Mouse (Mus musculus) gastrocnemius, postnatal 10 days (tissue): ENCODE measurements at regions not wholly inside any gene's neighbourhood (a gene's known extent, or its start where the extent isn't known, plus 50 kb on each side); places are given as distances from the start of the nearest gene placed in this dataset.

Experiments used
- DNase-seq: peaks from one replicate; pipeline ENCODE4 v3.0.0; 2021; ENCODE audit warnings: mixed read lengths

DNA sequence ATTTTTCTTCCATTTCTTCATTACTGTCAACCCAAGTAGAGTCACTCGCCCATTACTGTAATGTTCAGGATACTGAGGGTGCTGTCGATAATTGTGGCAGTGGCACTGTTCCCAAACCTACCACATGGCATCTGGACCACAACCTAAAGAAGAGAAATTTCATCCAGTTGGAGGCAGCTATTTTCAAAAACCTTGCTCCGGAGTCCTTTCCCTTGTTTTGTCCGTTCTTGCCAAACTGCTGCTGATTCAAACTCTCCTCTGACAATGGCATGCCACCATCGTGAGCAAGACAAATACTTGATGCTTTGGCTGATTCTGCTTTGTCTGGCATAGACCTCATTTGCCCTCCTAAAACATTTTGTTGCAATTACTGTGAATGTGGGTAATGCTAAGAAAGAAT, 176.9 kb upstream of the Spaca1 start:
- no peak for DNase-seq

DNA sequence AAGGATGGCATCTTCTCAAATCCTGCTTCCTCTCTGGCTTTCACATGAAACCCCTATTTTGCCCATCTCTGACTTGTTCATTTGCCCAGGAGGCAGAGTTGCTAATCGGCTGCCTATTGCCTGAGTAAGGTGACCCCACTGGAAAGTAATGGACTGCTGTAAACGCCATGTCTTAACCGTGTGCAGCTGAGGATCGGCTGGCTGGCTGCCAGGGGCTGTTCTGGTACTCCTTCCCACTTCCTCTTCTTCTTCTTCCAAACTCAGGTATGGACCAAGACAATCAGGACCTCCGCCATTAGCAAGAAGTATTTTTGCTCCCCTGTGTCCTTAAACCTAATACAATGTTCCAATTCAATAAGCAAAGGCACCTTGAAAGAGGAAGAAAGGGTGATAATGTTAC, 177.6 kb upstream of the Spaca1 start:
- no peak for DNase-seq

- DNase-seq = peak; percentile 41
Measured at GRCm38 (mm10) chr4:34231270-34231669, 181.3 kb upstream of the Spaca1 start.

DNA sequence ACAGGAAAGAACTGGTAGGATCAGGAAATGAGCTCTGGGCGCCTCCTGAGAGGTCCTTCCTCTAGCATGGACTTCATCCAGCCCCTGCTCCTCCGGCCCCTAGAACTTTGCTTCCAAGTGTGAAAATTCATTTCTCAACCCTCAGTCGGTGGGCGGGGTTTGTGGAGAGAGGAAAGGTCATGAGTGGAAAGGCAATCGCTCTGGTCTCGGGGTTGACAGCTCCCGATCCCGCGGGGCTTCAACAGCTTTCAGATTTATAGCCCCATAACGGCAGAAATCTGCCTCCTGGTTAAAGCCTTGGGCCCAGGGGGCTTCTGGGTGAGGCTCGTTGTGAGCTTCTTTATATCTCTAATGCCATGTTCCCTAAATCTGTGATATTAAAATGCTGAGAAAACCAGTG, 184.2 kb upstream of the Spaca1 start:
- no peak for DNase-seq

- DNase-seq = no peak
Measured at GRCm38 (mm10) chr4:34234645-34235044, 184.7 kb upstream of the Spaca1 start.

DNA sequence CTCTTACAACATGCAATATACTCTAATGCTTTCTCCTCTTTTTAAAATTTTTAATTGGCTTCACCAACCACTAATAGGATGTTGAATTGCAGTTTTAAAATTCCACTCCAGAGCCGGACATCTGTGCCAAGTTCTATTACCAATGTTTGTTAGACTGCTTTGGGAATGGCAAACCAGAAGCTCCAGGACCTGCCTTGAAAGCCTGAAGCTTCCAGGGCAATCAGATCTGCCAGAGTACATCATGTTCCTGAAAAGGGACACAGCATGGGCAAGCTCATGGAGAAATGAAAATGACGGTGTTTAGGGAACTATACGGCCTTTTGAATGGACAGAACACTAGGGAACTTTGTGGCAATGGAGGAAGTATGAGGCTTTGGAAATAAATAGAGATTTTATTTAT, 187.8 kb upstream of the Spaca1 start:
- DNase-seq = no peak

DNA sequence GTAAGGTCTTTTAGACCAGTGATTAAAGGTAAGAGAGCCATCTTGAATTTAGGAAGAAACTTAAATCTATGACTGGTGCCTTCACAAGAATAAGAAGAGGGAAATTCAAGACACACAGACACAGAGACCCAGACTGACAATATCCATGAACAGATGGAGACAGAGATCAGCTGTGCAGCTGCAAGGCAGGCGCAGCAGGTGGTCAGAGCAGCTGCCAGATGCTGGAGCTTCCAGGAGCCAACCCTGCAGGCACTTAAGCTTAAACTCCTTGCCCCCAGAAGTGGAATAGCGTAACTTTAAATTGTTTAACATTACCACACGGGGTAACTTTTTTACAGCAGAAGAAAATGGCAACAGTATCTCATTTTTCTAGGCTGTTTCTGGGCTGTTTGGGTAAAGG, 189.6 kb upstream of the Spaca1 start:
- DNase-seq = no peak

DNA sequence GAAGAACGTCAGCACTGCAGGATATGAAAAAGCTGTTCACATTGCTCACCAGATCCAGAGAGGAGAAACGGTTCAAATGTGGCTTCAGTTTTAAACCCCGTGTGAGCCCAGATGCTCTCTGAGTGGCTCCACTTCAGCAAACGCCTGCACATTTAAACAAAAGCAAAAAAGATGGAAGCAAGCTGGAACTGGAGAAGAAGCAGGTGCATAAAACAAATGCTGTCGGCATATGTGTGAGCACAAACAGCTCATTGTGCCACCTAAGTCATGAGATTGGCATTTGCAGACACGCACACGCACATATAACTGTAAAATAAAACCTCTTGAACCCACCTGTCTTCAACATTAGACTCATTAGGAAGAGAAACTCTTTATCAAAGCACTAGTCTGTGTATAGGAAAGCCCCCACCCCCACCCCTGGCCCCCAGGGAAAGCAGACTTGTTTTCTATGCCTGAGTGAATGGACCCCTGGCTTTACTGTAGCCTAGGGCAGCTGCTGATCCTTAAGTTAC, 191.1 kb upstream of the Spaca1 start:
- no peak for DNase-seq

GRCm38 (mm10) chr4:34241673-34242072, 191.7 kb upstream of the Spaca1 start:
- no peak for DNase-seq

DNA sequence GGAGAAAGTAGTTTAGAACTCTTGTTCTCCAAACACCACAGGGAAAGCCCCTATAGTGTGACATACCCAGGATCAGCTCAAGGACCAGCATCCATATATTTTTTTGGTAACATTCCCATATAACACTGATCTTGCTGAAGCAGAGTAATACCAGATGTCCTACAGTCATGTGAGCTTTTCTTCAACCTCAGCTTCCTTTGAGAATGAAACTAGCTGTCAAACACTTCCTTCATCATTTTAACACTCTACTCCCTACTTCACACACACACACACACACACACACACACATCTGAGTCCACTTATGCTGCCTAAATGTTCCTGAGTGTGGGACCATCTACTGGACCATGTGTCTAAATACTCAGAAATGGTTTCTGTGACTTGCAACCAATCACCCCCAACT, 209.5 kb upstream of the Spaca1 start:
- no peak for DNase-seq

DNA sequence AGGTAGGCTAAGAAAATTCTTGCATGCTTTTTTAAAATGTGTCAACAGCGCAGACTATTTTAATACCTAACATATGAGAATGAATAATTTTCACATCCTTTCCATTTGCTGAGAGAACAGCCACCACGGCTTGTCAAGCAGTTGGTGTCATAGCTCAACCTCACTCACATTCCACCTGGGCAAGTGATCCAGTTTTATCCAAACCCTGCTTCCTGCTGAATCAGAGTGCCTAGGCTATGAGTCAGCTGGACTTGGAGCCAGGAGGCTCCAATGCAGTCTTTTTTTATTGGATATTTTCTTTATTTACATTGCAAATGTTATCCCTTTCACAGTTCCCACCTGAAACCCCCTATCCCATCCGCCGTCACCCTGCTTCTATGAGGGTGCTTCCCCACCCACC, 210.5 kb upstream of the Spaca1 start:
- DNase-seq = no peak

DNA sequence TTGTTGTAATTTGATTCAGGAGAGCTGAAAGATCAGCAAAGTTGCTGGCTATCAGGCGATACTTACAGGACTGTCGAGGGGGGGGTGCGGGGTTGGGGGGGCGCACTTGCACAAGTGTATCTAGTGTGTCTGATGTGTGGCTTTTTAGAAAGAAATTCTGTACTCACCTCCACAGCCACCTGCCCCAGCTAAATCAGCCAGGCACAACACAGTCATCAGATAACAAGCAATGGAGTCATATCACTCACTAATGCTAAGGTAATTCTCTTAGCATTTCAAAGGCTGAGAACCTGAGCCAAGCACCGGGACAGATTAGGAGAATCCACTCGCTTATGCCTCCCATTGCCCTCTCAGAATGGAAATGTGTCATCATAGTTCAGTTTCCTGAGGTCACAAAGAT, 211.8 kb upstream of the Spaca1 start:
- DNase-seq = no peak

DNA sequence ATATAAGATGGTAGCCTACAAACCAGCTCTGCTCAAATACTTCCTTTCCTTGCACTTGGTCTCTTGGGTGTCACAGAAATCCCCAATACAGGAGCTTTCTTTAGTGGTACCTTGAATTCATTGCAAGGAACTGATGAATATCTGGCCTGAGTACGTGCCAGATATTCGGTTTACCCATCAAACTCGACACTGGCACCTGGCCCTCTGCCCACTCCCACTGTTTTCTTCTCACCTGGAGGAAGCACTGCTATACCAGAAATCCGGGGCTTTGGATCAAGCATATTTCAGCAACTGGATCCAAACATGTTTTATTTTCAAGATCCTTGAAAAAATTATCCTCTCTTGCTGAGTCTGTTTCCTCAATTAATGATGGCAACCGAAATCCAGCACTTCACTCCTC, 214.4 kb upstream of the Spaca1 start:
- no peak for DNase-seq

DNA sequence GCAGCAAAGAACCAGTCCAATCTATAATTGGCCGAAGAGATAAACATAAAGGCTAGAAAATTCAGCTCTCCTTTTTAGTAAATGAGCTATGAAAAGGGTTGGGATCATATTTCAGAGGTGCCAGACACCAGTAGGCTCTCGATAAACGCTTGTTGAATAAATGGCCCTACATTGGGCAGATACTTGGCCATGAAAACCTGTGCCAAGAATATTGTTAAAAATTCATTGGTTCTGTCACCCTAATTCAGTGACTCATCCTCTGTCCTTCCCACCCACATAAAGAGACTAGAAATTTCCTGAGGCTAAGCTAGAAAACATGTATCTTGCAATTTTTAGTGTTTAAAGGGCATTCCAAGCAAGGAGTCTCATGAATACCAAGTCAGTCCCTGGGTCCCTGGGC, 224.3 kb upstream of the Spaca1 start:
- DNase-seq = no peak

DNA sequence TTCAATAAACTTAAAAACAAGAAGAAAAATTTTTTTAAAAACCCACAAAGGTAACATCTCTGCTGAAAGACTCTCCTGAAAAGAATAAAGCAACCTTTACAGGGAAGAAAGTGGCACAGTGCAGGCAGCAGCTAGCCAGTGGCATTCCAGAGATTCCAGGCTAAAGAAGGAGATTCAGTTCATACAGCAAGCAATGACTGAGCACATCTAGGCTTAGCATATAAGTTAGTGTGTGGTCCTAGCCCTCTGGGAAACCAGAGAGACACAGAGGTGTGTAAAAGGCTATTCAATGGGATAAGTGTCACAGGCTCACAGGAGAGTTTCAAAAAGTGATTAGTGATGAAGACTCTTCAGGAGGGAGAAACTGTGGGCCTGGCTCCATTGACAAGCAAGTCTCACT, 225.4 kb upstream of the Spaca1 start:
- no peak for DNase-seq

GRCm38 (mm10) chr4:34302504-34303108, 248.1 kb upstream of the Akirin2 start:
- DNase-seq = no peak

DNA sequence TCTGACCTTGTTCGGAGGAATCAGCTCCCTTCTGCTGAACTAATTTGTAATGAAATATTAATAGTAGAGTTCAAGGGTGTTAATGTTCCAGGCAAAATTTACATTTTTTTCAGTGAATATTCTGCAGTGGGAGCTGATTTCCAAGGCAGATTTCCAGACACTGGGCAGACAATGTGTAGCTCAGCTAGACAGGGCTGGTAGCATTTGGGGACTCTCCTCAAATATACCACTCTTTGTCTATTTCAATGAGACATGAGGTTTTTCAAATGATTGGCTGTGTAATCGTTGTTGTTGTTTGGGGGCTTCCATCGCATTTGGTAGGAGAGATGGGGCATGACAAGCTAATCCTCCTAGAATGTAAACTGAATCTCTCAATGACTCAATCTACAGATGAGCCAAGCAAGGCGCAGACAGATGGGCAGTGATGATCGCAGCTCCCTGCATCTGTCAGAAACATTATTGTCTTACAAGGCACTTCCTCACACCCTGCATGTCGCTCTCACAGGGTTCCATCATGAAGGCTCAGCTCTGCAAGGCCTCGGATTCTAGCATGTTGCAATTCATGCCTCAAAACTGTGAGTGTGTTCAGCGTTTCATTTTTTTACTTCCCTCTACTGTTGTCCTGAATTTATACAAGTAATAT, 241.7 kb upstream of the Akirin2 start:
- DNase-seq = no peak

DNA sequence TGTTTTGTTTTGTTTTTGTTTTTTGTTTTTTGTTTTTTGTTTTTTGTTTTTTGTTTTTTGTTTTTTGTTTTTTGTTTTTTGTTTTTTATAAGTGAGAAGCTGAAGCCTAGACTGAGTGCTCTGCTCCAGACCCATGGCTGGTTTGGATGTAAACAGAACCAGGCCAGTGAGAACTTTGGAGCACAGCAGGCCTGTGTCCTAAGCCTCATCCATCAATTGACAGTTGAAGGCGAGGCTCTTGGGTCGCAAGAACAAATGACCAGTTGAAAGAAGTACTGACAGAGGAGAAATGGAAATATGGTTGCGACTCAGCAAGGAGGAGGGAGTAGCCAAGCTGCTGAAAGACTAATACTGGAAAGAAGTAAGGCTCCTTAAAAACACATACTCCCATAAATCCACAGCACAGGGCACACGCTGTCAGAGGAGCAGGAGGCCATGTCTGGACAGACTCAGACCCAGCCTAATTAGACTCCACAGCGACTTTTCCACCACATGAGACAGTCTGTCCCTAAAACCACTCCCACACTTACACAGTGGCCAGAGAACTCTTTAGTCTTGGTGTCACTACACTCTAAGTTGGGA, 240.6 kb upstream of the Akirin2 start:
- no peak for DNase-seq

DNA sequence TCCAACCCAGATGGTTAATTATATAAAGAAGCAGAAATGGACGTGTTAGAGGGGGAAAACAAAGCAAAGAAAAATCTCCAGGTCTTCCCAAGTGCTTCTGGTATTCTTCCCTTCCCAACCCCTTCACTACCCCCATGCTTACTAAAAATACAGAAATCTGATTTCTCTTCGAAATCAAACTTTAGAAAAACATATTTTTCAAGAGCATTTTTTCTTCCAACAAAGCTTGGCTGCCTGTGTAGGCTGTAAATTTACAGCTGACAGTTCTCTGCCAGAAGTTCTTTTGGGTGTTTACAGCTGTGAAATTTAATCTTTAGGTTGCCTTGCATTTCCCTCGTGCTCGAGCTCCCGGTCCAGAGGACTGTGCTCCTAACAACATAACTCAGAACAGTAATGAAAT, 234.9 kb upstream of the Akirin2 start:
- DNase-seq = no peak

GRCm38 (mm10) chr4:34322841-34323240, 227.9 kb upstream of the Akirin2 start:
- no peak for DNase-seq

DNA sequence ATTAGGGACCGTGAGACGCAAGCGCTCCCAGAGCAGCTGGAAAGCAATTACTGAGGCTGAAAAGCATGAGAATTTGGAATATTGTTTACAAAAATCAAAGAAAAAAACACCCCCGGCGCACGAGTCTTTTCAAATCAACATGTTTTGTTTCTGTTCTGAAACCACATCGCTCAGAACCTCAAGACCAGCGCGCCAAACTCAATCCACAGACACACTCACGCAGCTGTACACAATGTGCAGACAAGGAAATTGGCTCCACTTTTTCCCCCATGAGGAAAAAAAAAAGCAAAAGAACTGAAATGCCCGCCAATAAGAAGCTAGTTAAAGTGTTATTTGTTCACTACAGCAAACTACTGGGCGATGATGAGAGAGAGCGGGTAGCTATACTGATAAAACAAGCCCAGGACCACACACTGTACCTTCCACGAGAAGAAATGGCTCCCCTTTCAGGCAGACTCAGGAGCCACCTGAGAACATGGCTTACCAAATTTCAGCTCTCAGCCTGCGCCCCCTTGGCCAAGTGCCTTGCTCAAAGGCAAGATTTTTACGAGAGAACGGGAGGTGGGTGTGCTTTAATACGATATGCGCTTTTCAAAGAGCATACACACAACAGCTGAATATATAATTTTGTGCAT, 222.5 kb upstream of the Akirin2 start:
- peak; percentile 6 for DNase-seq

GRCm38 (mm10) chr4:34336971-34337797, 213.6 kb upstream of the Akirin2 start:
- peak; percentile 15 for DNase-seq

- no peak for DNase-seq
Measured at GRCm38 (mm10) chr4:34337852-34338251, 212.9 kb upstream of the Akirin2 start.
